Mouse (Mus musculus) limb, embryonic 12.5 days (tissue): ENCODE measurements around the gene Cbr2. TPM values are rescaled to one million over a fixed set of nuclear protein-coding genes. Genes with fewer than 3 reads are reported as not detected.
A peak's percentile ranks its signal among the peaks of the same experiment; 100 is the strongest.

Source experiments
- ATAC-seq: fragments of 200-750 bp; cut with Nextera tagmentation; 2 replicates; pipeline ENCODE4 v1.8.0; 2017; ENCODE audit warnings: low read depth, moderate TSS enrichment; ENCODE audit not compliant: insufficient number of reproducible peaks, insufficient read depth, low FRiP score, low TSS enrichment
- H3K27ac ChIP-seq: fragments of 300-500 bp; sonication (generic); 2 replicates; pipeline ENCODE4 v1.5.1; 2016; ENCODE audit warnings: mild to moderate bottlenecking, moderate library complexity
- H3K27me3 ChIP-seq: fragments of 300-500 bp; sonication (generic); 2 replicates; pipeline ENCODE4 v1.6.1; 2016; ENCODE audit warnings: mild to moderate bottlenecking, moderate library complexity
- H3K36me3 ChIP-seq: fragments of 300-500 bp; sonication (generic); 2 replicates; pipeline ENCODE4 v1.6.1; 2016; ENCODE audit warnings: mild to moderate bottlenecking, moderate library complexity
- H3K4me1 ChIP-seq: fragments of 300-500 bp; sonication (generic); replicated peaks from 2 replicates; pipeline ENCODE4 v1.6.1; 2016
- H3K4me2 ChIP-seq: fragments of 300-500 bp; sonication (generic); 2 replicates; pipeline ENCODE4 v1.6.1; 2016; ENCODE audit warnings: mild to moderate bottlenecking, moderate library complexity
- H3K4me3 ChIP-seq: fragments of 300-500 bp; sonication (generic); replicated peaks from 2 replicates; pipeline ENCODE4 v1.5.1; 2016; ENCODE audit warnings: mild to moderate bottlenecking
- H3K9ac ChIP-seq: fragments of 300-500 bp; sonication (generic); replicated peaks from 2 replicates; pipeline ENCODE4 v1.6.1; 2016; ENCODE audit warnings: mild to moderate bottlenecking, moderate library complexity
- H3K9me3 ChIP-seq: fragments of 300-500 bp; sonication (generic); 2 replicates; pipeline ENCODE4 v1.6.1; 2016; ENCODE audit warnings: mild to moderate bottlenecking, moderate library complexity
- WGBS: fragments of 180-500 bp; shearing (Covaris S2); methylation state at CpG from one replicate; pipeline ENCODE4 v1.1.7; 2016; 5-methylcytosine and 5-hydroxymethylcytosine counted together
- polyA plus RNA-seq: library from polyadenylated mRNA; unstranded; fragments of >200 nt; fragmentation: Nextera tagmentation; extraction: Ambion mirVana; gene quantifications from 2 replicates; pipeline ENCODE4 v1.2.1, GENCODE M21; 2016

Cbr2 gene
- polyA plus RNA-seq, 1 experiment from 2014 or later = 4.6 TPM

DNA sequence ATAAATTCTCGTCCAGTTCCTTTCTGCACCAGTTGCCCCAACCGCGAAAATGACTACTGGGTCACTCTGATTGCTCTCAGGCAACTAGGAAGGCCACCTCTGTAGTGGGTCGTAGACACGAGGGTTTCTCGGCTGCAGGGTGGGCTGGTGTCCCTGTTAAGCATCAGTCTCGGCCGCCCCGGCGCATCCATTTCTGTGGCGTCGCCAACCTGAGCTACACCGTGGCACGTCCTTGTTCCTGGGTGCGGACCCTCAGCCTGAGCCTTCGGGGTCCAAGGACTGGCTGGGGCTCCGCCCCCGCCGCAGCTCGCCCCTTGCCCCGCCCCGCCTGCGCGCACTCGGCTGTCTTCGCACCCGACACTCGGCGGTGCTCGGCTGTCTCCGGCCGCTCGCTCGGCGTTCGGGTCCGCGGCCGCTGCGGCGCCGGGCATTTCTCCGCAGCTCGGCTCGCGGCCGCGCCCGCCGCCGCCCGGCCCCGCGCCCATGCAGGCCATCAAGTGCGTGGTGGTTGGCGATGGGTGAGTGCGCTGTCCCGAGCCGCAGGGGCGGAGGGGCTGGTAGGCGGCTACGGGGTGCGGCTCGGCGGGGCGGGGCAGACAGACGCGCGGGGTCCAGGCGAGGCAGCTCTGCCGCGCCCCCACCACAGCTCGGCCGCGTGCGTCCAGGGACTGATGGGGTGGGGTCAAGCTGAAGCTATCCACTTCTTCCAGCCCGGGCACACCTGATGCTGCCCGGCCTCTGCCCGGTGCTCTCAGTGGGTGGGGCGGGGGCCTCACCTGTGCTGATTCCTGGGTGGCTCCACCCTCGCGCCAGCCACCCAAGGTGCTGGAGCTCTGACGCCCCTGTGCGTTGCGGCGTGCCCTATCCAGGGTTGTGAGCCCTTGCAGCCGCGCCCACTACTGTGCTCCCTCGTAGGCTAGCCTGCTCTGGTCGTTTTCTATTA is 10.5 kb downstream of the Cbr2 start, which contains the start of gene Rac3:
Gene Rac3, plus strand, starts transcription at position 347 of the 943 bp plus-strand sequence.
- Histone ChIP-seq H3K36me3 (peaks cover 50% of the 10 kb centered on the region), H3K9me3 (no peaks in the 10 kb centered on the region), H3K4me1 (peaks cover 18% of the 10 kb centered on the region), H3K9ac (peak within 1 kb of the TSS; percentile 86), H3K4me2 (peak within 1 kb of the TSS; percentile 99), H3K27me3 (peaks cover 29% of the 10 kb centered on the region), H3K27ac (peak within 1 kb of the TSS; percentile 37; the same call in 1 of the 2 replicates), H3K4me3 (peak within 1 kb of the TSS; percentile 75)
- WGBS = under 1% methylated on average over 83 of the region's 90 CpGs
- peak; percentile 76 for ATAC-seq

DNA sequence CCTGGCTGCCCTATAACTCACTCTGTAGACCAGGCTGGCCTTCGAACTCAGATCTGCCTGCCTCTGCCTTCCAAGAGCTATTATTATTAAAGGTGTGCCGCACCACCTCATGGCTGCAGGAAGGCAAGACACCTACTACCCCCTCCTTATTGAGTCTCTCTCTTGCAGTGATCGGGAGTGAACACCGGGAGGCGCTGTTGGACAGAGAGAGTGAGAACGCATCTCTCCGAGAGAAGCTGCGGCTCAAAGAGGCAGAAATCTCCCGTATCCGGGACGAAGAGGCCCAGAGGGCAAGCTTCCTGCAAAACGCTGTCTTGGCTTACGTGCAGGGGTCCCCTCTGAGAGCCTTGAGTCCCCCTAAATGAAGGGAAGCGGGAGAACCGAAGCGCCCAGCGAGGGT is 11.5 kb downstream of the Cbr2 start:
- ATAC-seq = no peak

DNA sequence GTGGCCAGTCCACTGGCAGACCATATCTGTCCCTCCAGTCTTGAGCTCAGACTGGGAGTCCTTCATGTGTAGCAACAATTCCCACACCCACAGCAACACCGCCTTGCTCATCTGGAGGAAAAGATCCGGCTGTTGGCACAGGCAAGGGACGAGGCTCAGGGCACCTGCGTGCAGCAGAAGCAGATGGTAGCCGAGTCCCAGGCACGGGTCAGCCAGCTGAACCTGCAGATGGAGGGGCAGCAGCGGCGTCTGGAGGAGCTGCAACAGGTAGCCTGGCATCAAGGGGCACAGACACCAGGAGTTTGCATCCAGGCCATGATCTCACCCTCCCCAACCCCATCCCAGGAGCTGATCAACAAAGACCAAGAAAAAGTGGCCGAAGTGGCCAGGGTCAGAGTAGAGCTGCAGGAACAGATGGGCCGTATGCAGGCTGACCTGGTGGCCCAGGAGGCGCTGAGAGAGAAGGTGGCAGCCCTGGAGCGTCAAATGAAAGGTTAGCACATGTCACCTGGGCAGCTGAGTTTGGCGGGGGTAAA is 12.0 kb downstream of the Cbr2 start:
- no peaks in the 10 kb centered on the region for H3K9me3 ChIP-seq
- H3K36me3 ChIP-seq = peaks cover 58% of the 10 kb centered on the region
- H3K4me2 ChIP-seq = no peak overlapping the region
- 0 out of 2 replicates have a peak overlapping the region, but pooled peaks have one; percentile 75 for H3K4me3 ChIP-seq
- H3K27ac ChIP-seq = no peak overlapping the region
- H3K4me1 ChIP-seq = peaks cover 18% of the 10 kb centered on the region
- no peak overlapping the region for H3K9ac ChIP-seq
- WGBS = 89% methylated on average over 13 of the region's 13 CpGs
- no peak for ATAC-seq
- H3K27me3 ChIP-seq = peaks cover 29% of the 10 kb centered on the region

More for the DNA sequence above, 11.5 kb downstream of the Cbr2 start:
- 11% methylated on average over 17 of the region's 17 CpGs for WGBS
- H3K4me3 ChIP-seq = peak overlapping the region; percentile 75
- H3K9ac ChIP-seq = peak overlapping the region; percentile 86
- peaks cover 29% of the 10 kb centered on the region for H3K27me3 ChIP-seq
- H3K36me3 ChIP-seq = peaks cover 56% of the 10 kb centered on the region
- H3K9me3 ChIP-seq = no peaks in the 10 kb centered on the region
- H3K4me2 ChIP-seq = peak overlapping the region; percentile 99
- peak overlapping the region; percentile 37; the same call in 1 of the 2 replicates for H3K27ac ChIP-seq
- H3K4me1 ChIP-seq = peaks cover 15% of the 10 kb centered on the region

DNA sequence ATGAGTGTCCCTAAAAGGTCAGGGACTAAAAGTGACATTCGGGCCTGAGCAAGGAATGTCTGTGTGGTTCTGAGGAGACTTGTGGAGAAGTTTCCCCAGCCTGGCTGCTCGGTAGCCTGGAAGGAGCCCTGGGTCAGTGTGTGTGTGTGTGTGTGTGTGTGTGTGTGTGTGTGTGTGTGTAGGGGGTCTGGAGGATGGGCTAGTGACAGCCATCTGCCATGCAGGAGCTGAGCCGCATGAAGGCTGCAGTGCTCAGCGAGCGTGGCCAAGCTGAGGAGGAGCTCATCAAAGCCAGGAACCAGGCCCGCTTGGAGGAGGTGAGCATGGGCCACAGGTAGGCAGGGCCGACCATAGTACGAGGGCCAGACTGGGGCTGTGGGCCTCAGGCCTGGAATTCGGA is 12.7 kb downstream of the Cbr2 start:
- H3K9ac ChIP-seq = no peak overlapping the region
- peaks cover 29% of the 10 kb centered on the region for H3K27me3 ChIP-seq
- peaks cover 58% of the 10 kb centered on the region for H3K36me3 ChIP-seq
- WGBS = 88% methylated on average over 9 of the region's 9 CpGs
- H3K27ac ChIP-seq = no peak overlapping the region
- H3K4me2 ChIP-seq = no peak overlapping the region
- no peaks in the 10 kb centered on the region for H3K9me3 ChIP-seq
- H3K4me3 ChIP-seq = no peak overlapping the region
- H3K4me1 ChIP-seq = peaks cover 24% of the 10 kb centered on the region
- ATAC-seq = no peak

GRCm38 (mm10) chr11:120715131-120715530 is 16.8 kb downstream of the Cbr2 start:
- Histone ChIP-seq H3K4me1 (peaks cover 35% of the 10 kb centered on the region), H3K4me3 (peak overlapping the region; percentile 66; the same call in 1 of the 2 replicates), H3K36me3 (peaks cover 62% of the 10 kb centered on the region), H3K27ac (no peak overlapping the region), H3K9me3 (no peaks in the 10 kb centered on the region), H3K27me3 (no peaks in the 10 kb centered on the region), H3K9ac (peak overlapping the region; percentile 79; the same call in 1 of the 2 replicates), H3K4me2 (peak overlapping the region; percentile 95; the same call in 1 of the 2 replicates)
- ATAC-seq = no peak
- 88% methylated on average over 9 of the region's 9 CpGs for WGBS

GRCm38 (mm10) chr11:120714546-120714945 is 17.4 kb downstream of the Cbr2 start:
- Histone ChIP-seq H3K27me3 (no peaks in the 10 kb centered on the region), H3K27ac (no peak overlapping the region), H3K9ac (peak overlapping the region; percentile 79), H3K4me2 (peak overlapping the region; percentile 95), H3K36me3 (peaks cover 62% of the 10 kb centered on the region), H3K4me1 (peaks cover 39% of the 10 kb centered on the region), H3K4me3 (peak overlapping the region; percentile 66), H3K9me3 (no peaks in the 10 kb centered on the region)
- no peak for ATAC-seq
- 61% methylated on average over 10 of the region's 10 CpGs for WGBS

DNA sequence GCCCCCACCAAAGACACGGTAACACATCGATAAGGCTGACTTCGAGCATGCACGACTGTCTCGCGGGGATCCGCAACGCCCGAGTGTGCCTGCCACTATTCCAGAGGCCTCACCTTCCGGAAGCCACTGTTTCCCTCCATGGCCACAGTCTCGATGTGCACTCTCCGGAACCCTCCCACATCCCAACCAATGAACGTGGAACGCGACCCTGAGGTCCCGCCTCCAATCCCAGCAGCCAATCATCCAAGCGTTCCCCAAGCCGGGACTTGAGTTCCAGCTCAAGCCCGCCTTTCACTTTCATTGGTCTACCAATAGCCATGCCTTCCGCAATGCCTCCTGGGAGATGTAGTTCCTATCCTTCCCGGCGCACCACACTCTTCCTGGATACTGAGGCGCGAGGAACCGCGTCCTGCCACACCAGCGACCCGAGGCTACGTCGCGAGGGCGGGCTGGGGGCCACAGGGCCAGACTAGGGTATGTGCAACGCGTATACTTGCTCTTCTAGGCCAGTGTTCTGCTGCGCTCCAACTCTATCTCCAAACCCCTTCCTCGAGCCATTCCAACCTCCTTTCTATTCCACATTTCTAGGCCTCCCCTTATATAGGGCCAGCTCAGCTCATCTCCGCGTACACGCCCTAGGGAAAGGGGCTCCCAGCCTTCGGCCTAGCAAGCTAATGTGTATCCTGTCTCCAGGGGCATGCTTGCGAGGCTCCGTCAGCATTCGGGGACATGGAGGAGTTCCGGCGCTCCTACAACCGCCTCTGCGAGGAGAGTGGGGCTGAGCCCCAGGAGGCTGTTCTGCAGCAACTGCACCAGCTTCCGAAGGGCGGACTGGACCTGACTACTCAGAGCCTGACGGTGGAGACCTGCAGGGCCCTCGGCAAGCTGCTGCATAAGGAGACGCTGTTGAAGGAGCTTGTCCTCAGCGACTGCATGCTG is 18.1 kb downstream of the Cbr2 start, which contains the start of the genes Cenpx and Lrrc45:
Gene Cenpx, minus strand, starts transcription at position 159 of the 939 bp plus-strand sequence.
Gene Lrrc45, plus strand, starts transcription at position 346 of the 939 bp plus-strand sequence.
- H3K27me3 ChIP-seq = no peaks in the 10 kb centered on the region
- peaks cover 62% of the 10 kb centered on the region for H3K36me3 ChIP-seq
- H3K4me2 ChIP-seq = peak within 1 kb of the TSS; percentile 95
- peak within 1 kb of the TSS; percentile 66 for H3K4me3 ChIP-seq
- WGBS = 3% methylated on average over 53 of the region's 53 CpGs
- peaks cover 46% of the 10 kb centered on the region for H3K4me1 ChIP-seq
- H3K9me3 ChIP-seq = no peaks in the 10 kb centered on the region
- H3K9ac ChIP-seq = peak within 1 kb of the TSS; percentile 79
- H3K27ac ChIP-seq = peak within 1 kb of the TSS; percentile 62
- peak; percentile 93 for ATAC-seq

DNA sequence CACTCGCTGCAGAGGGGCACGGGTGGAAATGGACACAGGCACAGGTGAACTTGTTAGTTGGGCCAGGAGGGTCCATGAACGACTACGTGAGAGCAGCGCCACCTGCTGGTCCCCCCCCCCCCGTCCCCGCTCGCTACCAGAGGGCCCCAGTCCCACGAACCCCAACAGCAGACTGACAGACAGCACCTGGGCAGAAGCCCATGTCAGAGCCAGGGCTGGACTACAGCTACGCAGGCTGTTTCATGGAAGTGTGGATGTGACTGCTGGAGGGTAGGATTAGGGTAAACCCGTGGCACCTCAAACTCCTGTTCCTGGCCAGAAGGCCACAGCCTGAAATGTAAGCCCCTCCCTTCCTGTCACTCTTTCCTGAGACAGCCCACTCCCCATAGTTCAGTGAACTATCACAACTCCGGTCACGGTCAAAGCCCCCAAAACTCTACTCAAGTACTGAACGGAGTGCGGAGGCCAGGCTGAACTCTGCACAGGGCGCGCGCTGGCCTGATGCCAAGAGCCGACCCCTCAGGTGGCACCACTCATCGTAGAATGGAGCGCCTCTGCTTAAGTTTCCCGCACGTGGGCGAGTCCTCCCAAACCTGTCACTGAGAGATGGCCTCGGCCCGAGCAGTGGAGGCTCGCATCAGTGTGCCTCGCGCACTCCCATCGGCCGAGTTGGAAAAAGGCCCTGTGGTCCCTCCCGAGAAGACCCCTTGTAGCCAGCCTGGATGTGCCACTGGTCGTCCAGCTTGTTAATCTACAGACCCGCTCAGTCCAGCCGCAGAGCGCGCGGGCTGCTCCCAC is 18.9 kb downstream of the Cbr2 start:
- peak; percentile 32 for ATAC-seq
- H3K27me3 ChIP-seq = no peaks in the 10 kb centered on the region
- peaks cover 58% of the 10 kb centered on the region for H3K36me3 ChIP-seq
- peaks cover 54% of the 10 kb centered on the region for H3K4me1 ChIP-seq
- H3K27ac ChIP-seq = peak overlapping the region; percentile 62
- 1% methylated on average over 38 of the region's 38 CpGs for WGBS
- peak overlapping the region; percentile 63 for H3K9ac ChIP-seq
- H3K4me3 ChIP-seq = peak overlapping the region; percentile 66
- peak overlapping the region; percentile 95 for H3K4me2 ChIP-seq
- no peaks in the 10 kb centered on the region for H3K9me3 ChIP-seq

- Histone ChIP-seq H3K4me1 (peaks cover 63% of the 10 kb centered on the region), H3K9me3 (no peaks in the 10 kb centered on the region), H3K36me3 (peaks cover 49% of the 10 kb centered on the region), H3K27me3 (no peaks in the 10 kb centered on the region), H3K4me2 (peak overlapping the region; percentile 95), H3K9ac (peak overlapping the region; percentile 27; the same call in 1 of the 2 replicates), H3K4me3 (peak overlapping the region; percentile 66), H3K27ac (0 out of 2 replicates have a peak overlapping the region, but pooled peaks have one; percentile 12)
- 49% methylated on average over 8 of the region's 8 CpGs for WGBS
- ATAC-seq = no peak
These were observed 19.8 kb downstream of the Cbr2 start for GRCm38 (mm10) chr11:120711980-120712604.
